Mouse (Mus musculus) left cerebral cortex, adult 18-20 months (tissue): ENCODE data around the gene Tmem101. TPM values are rescaled to one million over a fixed set of nuclear protein-coding genes. Genes with fewer than 3 reads are reported as not detected.
"Not testable (repeated sequence)": the region's sequence is repeated elsewhere in the genome, so short reads cannot be mapped to it uniquely, and the experiment has no call there.

Experiments used
- DNase-seq, 2 experiments: peaks; one replicate each; pipeline ENCODE4 v3.0.0; 2021 to 2022; ENCODE audit warnings: low spot score in 2 of 2, mixed read lengths in 1 of 2
- total RNA-seq, 2 experiments: library from RNA; stranded (reverse); gene quantifications; 2 replicates each; pipeline ENCODE4 v1.2.3; 2021

Gene Tmem101
- total RNA-seq, 2 experiments from 2014 or later: 24.6 to 25.3 TPM

DNA sequence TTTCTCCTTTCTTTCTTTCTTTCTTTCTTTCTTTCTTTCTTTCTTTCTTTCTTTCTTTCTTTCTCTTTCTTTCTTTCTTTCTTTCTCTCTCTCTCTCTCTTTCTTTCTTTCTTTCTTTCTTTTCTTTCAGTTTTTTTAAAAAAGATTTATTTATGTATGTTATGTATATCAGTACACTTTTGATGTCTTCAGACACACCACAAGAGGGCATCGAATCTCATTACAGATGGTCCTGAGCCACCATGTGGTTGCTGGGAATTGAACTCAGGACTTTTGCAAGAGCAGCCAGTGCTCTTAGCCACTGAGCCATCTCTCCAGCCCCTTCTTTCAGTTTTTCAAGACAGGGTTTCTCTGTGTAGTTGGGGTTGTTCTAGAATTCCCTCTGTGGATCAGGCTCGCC, 1.8 kb upstream of the Tmem101 start:
- not testable (repeated sequence) for DNase-seq

GRCm38 (mm10) chr11:102156786-102157089, 534 bp upstream of the Tmem101 start:
- DNase-seq: no peak

DNA sequence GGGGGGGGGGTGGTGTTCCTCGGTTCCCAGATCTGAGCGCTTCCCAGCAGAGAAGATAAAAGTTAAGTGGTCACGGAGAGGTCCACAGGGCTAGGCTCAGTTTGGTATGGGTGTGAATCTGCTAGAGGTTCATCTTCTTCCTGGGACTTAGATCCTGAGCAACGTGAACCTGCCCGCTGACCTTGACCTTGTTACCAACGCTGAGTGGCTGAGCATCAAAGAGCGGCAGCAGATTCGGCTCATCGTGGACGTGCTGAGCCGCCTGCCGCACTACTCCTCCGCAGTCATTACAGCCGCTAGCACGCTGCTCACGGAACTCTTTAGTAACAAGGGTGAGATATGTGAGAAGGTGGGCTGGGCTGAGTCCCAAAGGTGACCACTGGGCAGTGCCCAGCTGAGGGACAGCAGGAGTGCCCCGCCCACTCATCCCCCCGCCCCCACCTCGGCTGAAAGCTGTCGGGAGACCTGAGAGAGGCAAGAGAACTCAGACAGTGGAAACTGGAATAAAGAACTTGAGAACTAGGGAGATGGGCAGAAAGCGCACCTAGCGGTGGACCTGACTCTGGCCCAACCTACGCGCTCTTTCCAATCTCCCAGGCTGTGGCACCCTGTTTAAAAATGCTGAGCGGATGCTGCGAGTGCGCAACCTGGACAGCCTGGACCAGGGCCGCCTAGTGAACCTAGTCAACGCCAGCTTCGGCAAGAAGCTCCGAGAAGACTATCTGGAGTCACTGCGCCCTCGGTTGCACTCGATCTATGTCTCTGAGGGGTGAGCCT, 8.8 kb downstream of the Tmem101 start:
- no peak for DNase-seq

GRCm38 (mm10) chr11:102146531-102146930, 9.7 kb downstream of the Tmem101 start:
- no peak for DNase-seq

DNA sequence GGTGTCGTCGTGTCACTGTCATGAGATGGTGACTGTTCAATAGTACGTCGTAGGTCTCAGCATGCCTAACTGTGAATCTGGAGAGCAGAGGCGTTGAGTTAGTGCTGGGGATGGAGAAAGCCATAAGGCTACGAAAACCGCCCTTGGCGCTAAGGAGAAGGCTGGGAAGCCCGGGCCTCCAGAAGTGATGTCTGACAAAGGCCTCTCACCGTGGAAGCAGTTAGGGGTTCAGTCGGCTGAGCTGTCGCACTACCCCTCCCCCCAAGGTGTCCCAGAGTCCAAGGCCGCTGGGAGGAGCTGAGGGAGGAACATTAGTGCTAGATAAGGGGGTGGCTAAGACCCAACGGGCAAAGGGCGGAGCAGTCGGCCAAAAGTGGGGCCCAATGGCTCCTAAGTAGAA, 10.2 kb downstream of the Tmem101 start:
- DNase-seq: no peak

- DNase-seq: no peak
Observed at GRCm38 (mm10) chr11:102145471-102146001, 10.7 kb downstream of the Tmem101 start, which contains the start of gene Nags. TSS of gene Nags (plus strand) at chr11:102145513.

DNA sequence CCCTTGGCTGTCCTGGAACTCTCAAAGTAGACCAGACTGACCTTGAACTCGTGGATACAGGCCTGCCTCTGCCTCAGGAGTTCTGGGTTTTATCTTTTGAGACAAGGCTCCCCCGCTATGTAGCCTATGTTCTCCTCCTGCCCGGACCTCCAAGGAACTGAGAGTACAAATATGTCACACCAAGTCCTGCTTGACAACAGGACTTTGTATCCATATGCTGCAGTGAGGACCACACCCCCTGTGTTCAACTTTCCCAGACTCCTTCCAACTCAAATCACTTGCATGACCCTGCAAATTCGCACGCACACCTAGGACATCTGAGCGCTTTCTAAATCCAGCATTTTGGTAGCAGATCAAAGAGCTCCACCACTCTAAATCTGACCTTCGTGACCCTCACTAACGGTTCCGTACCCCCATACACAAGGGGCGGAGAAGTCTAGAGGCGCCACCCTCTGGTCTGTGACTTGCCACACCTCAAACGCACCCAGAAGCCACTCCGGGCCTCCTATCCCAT, 11.2 kb downstream of the Tmem101 start:
- DNase-seq: no peak

GRCm38 (mm10) chr11:102142355-102142754, 13.8 kb downstream of the Tmem101 start:
- DNase-seq: no peak

- peak; percentile 62 to 69 for DNase-seq
Observed at GRCm38 (mm10) chr11:102140508-102140907, 15.7 kb downstream of the Tmem101 start.

DNA sequence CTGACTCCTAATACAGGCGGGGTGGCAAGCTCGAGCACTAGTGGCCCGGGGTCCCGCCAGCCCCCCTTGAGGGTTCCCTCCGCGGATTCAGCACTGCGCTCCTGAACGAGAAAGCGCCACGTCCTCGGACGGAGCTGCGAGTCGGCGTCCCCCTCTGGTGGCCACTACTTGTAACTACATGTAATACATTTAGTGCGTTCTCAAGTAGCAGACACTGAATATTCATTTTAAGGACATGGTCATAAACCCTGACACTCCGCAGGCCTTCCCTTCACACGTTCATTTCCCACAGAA, 17.8 kb downstream of the Tmem101 start:
- peak; percentile 56 to 71 for DNase-seq

DNA sequence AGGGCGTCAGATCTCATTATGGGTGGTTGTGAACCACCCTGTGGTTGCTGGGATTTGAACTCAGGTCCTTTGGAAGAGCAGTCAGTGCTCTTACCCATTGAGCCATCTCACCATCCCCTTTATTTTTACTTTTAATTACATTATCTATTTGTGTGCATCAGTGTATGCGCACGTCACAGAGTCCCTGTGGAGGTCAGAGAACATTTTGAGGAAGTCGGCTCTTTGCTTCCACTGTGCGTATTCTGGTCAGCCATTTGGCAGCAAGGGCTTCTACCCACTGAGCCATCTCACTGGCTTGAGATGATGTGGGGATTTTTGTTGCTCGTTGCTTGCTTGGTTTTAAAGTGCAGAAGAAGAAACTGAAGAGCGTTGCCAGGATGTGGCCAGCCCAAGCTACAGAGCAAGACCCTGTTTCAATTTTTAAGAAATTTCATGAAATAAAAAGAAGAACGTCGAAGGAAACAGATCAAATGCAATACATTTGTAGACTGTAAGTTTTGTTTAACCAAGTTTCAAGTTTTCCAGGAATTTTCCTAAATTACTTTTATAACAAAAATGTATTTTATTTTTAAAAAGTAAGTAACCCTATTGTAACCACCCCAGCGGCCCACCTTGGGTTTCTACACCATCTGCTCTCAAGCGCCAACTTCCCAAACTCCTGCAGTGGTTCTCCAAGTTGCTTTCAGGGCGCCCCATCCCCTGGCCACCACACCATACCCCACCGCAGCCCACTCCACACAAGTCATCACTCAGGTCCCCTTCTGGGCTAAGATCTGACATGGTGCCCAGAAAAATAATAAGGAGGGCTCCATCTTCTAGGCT, 18.4 kb downstream of the Tmem101 start:
- DNase-seq: no peak

DNA sequence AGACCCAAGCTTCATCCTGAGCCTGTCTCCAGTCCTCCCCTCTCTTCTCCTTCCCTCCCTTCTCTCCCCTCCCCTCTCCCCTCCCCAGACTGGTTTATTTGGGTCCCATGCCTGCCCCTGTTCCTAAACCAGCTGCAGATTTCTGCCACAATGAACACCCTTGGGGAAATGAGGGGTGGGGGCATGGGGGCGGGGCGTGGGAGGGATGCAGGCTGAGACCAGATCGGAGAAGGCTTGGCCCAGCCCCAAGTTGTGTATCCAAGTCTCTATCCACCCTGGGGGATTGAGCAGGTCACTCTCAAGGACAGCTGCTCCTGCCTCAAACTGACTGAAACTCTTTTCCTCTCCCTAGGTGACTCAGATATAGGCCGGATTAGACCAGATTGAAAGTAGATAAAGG, 21.7 kb downstream of the Tmem101 start:
- no peak for DNase-seq

- no peak for DNase-seq
Observed at GRCm38 (mm10) chr11:102117386-102117785, 38.8 kb downstream of the Tmem101 start.

DNA sequence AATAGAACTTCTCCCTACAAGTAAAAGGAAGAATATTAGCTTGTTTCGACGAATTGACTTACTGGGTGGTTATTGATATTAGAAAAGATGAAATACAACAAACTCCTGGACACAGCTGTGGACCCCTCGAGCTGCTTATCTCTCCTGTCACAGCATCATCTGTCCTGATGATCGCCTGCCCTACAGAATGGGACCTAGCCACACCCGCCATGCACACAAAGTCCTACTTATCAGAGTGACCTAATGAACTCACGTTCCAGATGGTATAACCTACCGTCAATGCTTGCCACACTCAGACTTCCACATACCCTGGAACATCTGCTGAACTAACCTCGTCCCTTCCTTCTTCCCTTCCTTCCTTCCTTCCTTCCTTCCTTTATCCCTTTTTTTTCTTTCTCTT, 40.0 kb downstream of the Tmem101 start:
- DNase-seq: no peak

DNA sequence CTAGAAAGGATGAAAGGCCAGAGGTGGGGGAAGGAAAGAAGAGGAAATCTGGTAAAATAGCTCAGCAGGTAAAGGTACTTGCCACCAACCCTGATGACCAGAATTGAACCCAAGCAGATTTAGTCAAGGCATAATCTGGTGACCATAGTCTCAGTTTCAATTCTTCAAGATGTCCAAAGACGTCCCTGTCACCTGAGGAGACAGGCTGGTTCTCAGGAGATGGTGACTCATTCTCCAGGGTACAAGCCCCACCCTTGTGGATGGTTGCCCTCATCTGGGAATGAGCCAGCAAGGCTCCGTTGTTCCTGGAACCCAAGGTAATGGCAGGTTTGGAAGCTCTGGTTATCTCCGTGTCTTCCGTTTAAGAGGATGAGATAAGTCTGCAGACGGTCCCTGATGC, 44.6 kb downstream of the Tmem101 start:
- DNase-seq: no peak

- no peak for DNase-seq
Observed at GRCm38 (mm10) chr11:102107732-102108131, 48.5 kb downstream of the Tmem101 start, which contains the start of gene Pyy. TSS of gene Pyy (minus strand) at chr11:102107832.

DNA sequence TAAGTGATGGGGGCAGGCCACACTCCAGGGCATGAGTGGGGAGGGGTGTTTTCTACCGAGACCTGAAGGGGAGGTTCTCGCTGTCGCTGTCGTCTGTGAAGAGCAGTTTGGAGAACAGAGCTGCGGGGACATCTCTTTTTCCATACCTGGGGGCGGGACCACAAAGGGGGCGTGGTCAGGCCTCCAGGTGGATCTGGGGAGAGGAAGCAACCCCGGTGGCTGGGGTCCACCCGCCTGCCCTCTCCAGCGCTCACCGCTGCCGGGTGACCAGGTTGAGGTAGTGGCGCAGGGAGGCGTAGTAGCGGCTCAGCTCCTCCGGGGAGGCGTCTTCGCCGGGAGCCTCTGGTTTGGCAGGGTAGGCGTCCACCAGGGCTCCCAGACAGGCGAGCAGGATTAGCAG, 49.3 kb downstream of the Tmem101 start:
- DNase-seq: no peak

Other genes with a start within 250 kb of the Tmem101 start
- gene Sost, start 189.4 kb downstream of the Tmem101 start, total RNA-seq: not detected
- gene Cfap97d1, start 172.1 kb downstream of the Tmem101 start, total RNA-seq: not detected
- gene Dusp3, start 169.4 kb downstream of the Tmem101 start, total RNA-seq: 100 to 1,000 TPM; 195 to 205 TPM
- 10 to 100 TPM; 77.6 to 89.6 TPM for gene Mpp3, start 127.9 kb downstream of the Tmem101 start, total RNA-seq
- gene Cd300lg, start 114.9 kb downstream of the Tmem101 start, total RNA-seq: under 1 TPM in 1 of 2 experiments, not detected in 1; 0.19 TPM
- gene Mpp2, start 67.9 kb downstream of the Tmem101 start, total RNA-seq: 100 to 1,000 TPM; 128 to 158 TPM
- not detected for gene Ppy, start 55.1 kb downstream of the Tmem101 start, total RNA-seq
- not detected for gene Pyy, start 48.6 kb downstream of the Tmem101 start, total RNA-seq
- gene Nags, start 10.9 kb downstream of the Tmem101 start, total RNA-seq: not detected
- 10 to 100 TPM; 55.0 to 64.2 TPM for gene Lsm12, start 28.9 kb upstream of the Tmem101 start, total RNA-seq
- gene G6pc3, start 33.2 kb upstream of the Tmem101 start, total RNA-seq: 10 to 100 TPM; 67.9 to 68.2 TPM
- gene Hdac5, start 73.8 kb upstream of the Tmem101 start, total RNA-seq: 100 to 1,000 TPM; 298 to 303 TPM
- gene BC030867, start 92.5 kb upstream of the Tmem101 start, total RNA-seq: 1 to 10 TPM; 1.0 to 2.3 TPM
- 1 to 10 TPM; 2.2 to 2.9 TPM for gene Asb16, start 112.3 kb upstream of the Tmem101 start, total RNA-seq
- gene Tmub2, start 128.5 kb upstream of the Tmem101 start, total RNA-seq: 10 to 100 TPM; 65.1 to 71.0 TPM
- gene Atxn7l3, start 140.2 kb upstream of the Tmem101 start, total RNA-seq: 100 to 1,000 TPM; 224 to 230 TPM
- gene Ubtf, start 163.3 kb upstream of the Tmem101 start, total RNA-seq: 100 to 1,000 TPM; 123 to 140 TPM
- under 1 TPM; 0.09 to 0.19 TPM for gene Slc4a1, start 209.8 kb upstream of the Tmem101 start, total RNA-seq
- gene Rundc3a, start 237.0 kb upstream of the Tmem101 start, total RNA-seq: 100 to 1,000 TPM; 477 to 484 TPM